Mouse (Mus musculus) liver, adult 2 months (tissue): ENCODE results near the gene Ccdc130.

Experiments
- CTCF ChIP-seq: fragments of 200-500 bp; IDR thresholded peaks from 2 replicates; pipeline ENCODE4 v1.5.1; 2011; ENCODE audit warnings: low read depth, low read length, control low read depth
- POLR2A ChIP-seq: fragments of 200-500 bp; IDR thresholded peaks from 2 replicates; pipeline ENCODE4 v1.6.1; 2011; ENCODE audit warnings: low read length, control low read depth; ENCODE audit not compliant: insufficient read depth; ENCODE audit errors: extremely low read depth

- TF ChIP-seq CTCF (no peak), POLR2A (peak; percentile 70)
Measured at GRCm38 (mm10) chr8:84269950-84270773, at the start of gene Ccdc130.
